Mouse (Mus musculus): ENCODE measurements around the gene Tex48. TPM values are rescaled to one million over a fixed set of nuclear protein-coding genes. Genes with fewer than 3 reads are reported as not detected.

The Tex48 gene
- polyA plus RNA-seq, 1 experiment from 2014 or later = not detected

DNA sequence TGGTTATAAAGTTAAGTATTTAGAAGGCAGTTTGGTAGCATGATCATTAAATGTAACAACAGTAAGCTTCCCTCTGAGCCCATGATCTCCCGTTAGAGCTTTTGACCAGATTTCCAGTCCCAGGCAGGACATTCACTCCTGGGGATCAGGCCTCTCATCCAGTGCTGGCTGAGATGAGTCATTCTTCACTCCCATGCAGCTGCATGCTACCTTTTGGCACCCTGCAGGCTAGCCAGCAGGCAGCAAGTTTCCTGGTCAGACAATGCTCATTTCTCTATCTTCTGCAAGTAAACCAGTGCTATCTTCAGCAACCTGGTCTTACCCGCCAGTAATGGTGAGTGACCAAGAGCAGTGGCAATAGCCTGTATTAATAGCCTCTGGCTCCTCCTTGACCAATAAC is 11.0 kb upstream of the Tex48 start:
- Histone ChIP-seq H3K9me3 (no peaks in the 10 kb centered on the region), H3K36me3 (no peaks in the 10 kb centered on the region), H3K27ac (no peak overlapping the region), H3K9ac (no peak overlapping the region), H3K4me3 (no peak overlapping the region), H3K4me2 (no peak overlapping the region), H3K27me3 (no peaks in the 10 kb centered on the region), H3K4me1 (no peaks in the 10 kb centered on the region)
- no peak for ATAC-seq (ENCODE audit: insufficient number of reproducible peaks, low FRiP score, low TSS enrichment, low read depth)
- WGBS = 77% methylated on average over 2 of the region's 2 CpGs

DNA sequence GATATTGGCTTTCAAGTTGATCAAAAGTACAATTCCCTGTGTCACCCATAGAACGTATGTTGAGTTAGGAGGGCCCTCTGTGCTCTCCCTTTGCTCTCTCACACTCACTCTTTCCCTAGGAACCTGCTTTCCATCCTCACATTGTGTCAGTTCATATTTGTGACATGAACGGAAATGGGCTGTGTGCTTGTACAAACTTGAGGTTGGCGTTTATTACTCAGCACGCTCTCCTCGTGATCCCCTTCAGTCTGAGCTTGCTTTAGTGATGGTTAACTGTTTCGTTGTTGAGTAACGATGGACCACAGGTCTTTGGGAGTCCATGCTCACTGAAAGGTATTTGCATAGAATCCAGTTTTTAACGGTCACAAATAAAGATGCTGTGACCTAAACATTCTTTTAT is 4.9 kb upstream of the Tex48 start:
- Histone ChIP-seq H3K27ac (no peak overlapping the region), H3K4me1 (no peaks in the 10 kb centered on the region), H3K4me3 (no peak overlapping the region), H3K27me3 (no peaks in the 10 kb centered on the region), H3K36me3 (no peaks in the 10 kb centered on the region), H3K9ac (no peak overlapping the region), H3K9me3 (no peaks in the 10 kb centered on the region), H3K4me2 (no peak overlapping the region)
- 64% methylated on average over 8 of the region's 8 CpGs for WGBS
- ATAC-seq (ENCODE audit: insufficient number of reproducible peaks, low FRiP score, low TSS enrichment, low read depth) = no peak

DNA sequence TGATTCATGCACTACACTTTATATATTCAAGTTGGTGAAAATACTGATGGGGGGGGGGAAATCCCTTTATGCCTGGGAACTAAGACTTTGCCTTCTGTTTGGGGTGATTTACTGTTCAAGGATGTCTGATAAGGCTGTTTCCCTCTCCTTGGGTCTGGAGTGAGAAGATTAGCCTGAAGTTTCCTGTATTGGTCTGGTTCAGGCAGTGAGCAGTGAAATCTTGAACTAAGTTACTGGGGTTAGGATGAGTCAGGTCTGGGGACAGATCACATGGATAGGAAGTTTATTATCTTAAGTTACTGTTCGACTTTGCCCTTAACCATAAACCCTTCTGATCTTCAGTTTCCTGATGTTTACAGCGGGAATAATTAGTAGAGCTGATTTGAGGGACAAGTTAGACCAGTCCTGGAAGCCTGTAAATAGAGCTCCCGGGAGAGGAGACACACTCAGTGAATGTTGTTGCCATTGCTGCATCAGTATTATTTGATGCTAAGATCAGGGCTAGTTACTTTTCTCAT is 3.4 kb upstream of the Tex48 start:
- no peaks in the 10 kb centered on the region for H3K4me1 ChIP-seq
- H3K27ac ChIP-seq = no peak overlapping the region
- H3K9me3 ChIP-seq = no peaks in the 10 kb centered on the region
- H3K9ac ChIP-seq = no peak overlapping the region
- no peaks in the 10 kb centered on the region for H3K27me3 ChIP-seq
- H3K4me2 ChIP-seq = no peak overlapping the region
- H3K4me3 ChIP-seq = no peak overlapping the region
- WGBS = 24% methylated on average over 3 of the region's 3 CpGs
- H3K36me3 ChIP-seq = no peaks in the 10 kb centered on the region
- ATAC-seq (ENCODE audit: insufficient number of reproducible peaks, low FRiP score, low TSS enrichment, low read depth) = no peak

DNA sequence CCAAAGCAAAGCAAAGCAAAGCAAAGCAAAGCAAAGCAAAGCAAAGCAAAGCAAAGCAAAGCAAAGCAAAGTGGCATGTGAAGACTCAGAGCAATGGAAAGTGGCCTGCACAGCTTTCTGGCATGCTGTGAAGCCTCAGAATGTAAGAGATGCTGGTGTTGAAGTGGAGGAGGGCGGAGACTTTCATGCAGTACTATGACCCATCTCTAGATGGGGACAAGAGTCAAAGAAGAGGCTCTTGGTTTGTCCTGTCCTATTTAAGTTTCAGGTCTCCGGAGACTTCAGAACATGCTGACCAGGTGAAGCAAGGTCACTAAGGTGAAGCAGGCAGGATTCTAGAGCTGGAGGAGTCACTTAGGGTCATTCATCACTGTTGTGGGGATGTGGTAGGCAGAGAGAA is 367 bp downstream of the Tex48 start:
- no peak overlapping the region for H3K4me3 ChIP-seq

DNA sequence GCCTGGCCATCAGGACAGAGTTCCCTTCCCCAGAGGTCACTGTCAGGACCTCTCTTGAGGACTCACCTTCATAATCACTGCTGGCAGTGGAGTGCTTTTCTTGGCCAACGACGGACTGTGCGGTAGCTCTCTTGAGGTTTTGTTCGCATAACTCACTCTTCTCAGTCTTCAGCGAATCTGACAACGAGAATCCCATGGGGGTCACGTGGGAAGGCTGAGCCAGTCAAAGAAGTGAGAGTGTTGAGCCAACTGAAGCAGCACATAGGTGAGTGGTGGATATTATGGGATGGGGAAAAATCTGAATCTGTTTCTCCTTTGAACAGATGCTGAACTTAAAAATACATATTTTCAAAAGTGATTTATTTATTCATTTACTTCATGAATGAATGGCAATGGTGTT is 13.8 kb downstream of the Tex48 start:
- H3K27me3 ChIP-seq = no peaks in the 10 kb centered on the region
- no peak overlapping the region for H3K9ac ChIP-seq
- WGBS = 78% methylated on average over 7 of the region's 7 CpGs
- no peak overlapping the region for H3K4me2 ChIP-seq
- H3K4me3 ChIP-seq = no peak overlapping the region
- H3K4me1 ChIP-seq = no peaks in the 10 kb centered on the region
- no peak overlapping the region for H3K27ac ChIP-seq
- no peak for ATAC-seq (ENCODE audit: insufficient number of reproducible peaks, low FRiP score, low TSS enrichment, low read depth)
- no peaks in the 10 kb centered on the region for H3K36me3 ChIP-seq
- no peaks in the 10 kb centered on the region for H3K9me3 ChIP-seq

More for the DNA sequence above, 367 bp downstream of the Tex48 start:
- Histone ChIP-seq H3K27ac (no peak overlapping the region), H3K36me3 (no peaks in the 10 kb centered on the region), H3K9me3 (no peaks in the 10 kb centered on the region), H3K9ac (no peak overlapping the region), H3K27me3 (no peaks in the 10 kb centered on the region), H3K4me2 (no peak overlapping the region), H3K4me1 (no peaks in the 10 kb centered on the region)
- 78% methylated on average over 2 of the region's 2 CpGs for WGBS
- no peak for ATAC-seq (ENCODE audit: insufficient number of reproducible peaks, low FRiP score, low TSS enrichment, low read depth)

DNA sequence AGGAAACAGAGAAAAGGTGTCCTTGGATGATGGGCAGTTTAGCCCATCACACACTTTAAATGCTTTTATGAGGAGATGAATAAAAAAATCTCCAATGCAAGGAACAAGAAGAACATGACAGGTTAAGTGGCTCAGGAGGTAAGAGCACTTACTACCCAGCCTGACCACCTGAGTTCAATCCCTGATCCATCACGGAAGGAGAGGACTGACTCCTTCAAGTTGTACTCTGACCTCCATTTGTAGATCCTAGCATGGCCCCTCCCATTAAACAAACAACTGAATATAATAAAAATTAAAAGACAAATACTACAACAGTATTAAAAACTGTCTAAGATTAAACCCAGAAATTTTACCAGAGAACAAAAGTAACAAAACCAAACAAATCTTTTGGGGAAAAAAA is 16.3 kb downstream of the Tex48 start:
- Histone ChIP-seq H3K4me2 (no peak overlapping the region), H3K4me3 (no peak overlapping the region), H3K9me3 (no peaks in the 10 kb centered on the region), H3K4me1 (no peaks in the 10 kb centered on the region), H3K27ac (no peak overlapping the region), H3K27me3 (no peaks in the 10 kb centered on the region), H3K9ac (no peak overlapping the region), H3K36me3 (no peaks in the 10 kb centered on the region)
- WGBS = 78% methylated on average over 1 of the region's 1 CpGs
- ATAC-seq (ENCODE audit: insufficient number of reproducible peaks, low FRiP score, low TSS enrichment, low read depth) = no peak

DNA sequence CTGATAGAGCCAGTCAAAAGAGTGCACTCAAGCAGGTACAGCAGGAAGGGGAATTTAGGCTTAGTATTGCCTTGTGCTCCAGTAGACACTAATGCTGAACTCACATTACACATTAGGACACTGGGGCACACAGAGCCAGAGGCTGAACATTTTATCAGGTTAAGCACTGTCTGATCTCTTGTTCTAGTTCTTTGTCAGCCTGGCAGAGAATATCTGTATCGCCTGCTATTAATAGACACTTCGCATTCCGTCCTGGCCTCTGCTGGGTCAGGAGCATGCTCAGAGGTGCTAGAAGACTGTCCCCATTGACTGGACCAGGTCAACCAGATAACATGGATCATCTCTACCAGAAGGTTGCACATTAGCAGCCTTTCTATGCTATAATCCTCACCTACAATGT is 16.7 kb downstream of the Tex48 start:
- Histone ChIP-seq H3K27me3 (no peaks in the 10 kb centered on the region), H3K9me3 (no peaks in the 10 kb centered on the region), H3K27ac (no peak overlapping the region), H3K4me2 (no peak overlapping the region), H3K4me1 (no peaks in the 10 kb centered on the region), H3K4me3 (no peak overlapping the region), H3K9ac (no peak overlapping the region), H3K36me3 (no peaks in the 10 kb centered on the region)
- ATAC-seq (ENCODE audit: insufficient number of reproducible peaks, low FRiP score, low TSS enrichment, low read depth) = no peak
- WGBS = 89% methylated on average over 3 of the region's 3 CpGs

DNA sequence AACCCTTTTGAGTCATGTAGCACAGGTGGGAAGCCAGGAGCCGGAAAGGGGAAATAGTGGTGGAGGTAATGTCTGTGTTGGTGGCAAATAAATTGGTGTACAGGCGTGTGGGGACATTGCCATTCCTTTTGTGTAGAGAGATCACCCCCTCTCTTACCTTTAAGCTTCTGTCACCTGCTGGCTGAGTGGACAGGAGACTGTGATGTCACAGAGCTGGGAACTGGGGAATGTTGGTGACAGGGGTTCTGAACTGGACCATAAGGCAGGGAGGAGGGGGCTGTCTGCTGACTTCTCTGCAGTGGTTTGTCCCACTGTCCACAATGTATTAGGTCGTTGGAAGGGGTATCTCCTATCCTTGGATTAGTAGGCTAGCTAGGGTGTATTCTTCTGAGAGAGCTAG is 17.3 kb downstream of the Tex48 start, which contains the start of gene Gm11213:
Gene Gm11213, minus strand, starts transcription at position 317 of the 400 bp plus-strand sequence.
- ATAC-seq (ENCODE audit: insufficient number of reproducible peaks, low FRiP score, low TSS enrichment, low read depth) = no peak
- Histone ChIP-seq H3K36me3 (no peaks in the 10 kb centered on the region), H3K27ac (no peak within 1 kb of the TSS), H3K4me1 (no peaks in the 10 kb centered on the region), H3K4me3 (no peak within 1 kb of the TSS), H3K27me3 (no peaks in the 10 kb centered on the region), H3K4me2 (no peak within 1 kb of the TSS), H3K9me3 (no peaks in the 10 kb centered on the region), H3K9ac (no peak within 1 kb of the TSS)
- 82% methylated on average over 3 of the region's 3 CpGs for WGBS

DNA sequence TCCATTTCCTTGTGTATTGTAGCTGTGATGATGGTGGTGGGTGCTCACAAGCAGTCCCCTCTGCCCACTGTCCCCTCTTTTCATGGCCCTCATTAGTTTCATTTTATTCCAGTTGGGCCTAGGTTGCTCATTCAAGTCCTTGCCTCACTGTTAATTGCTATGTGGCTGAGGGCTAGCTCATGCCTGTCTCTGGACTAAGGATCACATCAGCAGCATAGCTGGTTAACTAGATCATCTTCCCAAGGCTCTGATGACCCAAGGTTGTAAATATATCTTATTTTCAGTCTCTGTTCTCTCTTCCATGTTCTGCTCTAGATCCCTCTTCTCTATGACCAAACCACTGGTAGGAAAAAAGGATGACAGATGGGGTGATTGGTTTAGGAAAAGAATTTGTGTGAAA is 21.0 kb downstream of the Tex48 start:
- Histone ChIP-seq H3K27me3 (no peaks in the 10 kb centered on the region), H3K4me2 (no peak overlapping the region), H3K27ac (no peak overlapping the region), H3K9ac (no peak overlapping the region), H3K4me3 (no peak overlapping the region), H3K4me1 (no peaks in the 10 kb centered on the region), H3K36me3 (no peaks in the 10 kb centered on the region), H3K9me3 (no peaks in the 10 kb centered on the region)
- no peak for ATAC-seq (ENCODE audit: insufficient number of reproducible peaks, low FRiP score, low TSS enrichment, low read depth)

DNA sequence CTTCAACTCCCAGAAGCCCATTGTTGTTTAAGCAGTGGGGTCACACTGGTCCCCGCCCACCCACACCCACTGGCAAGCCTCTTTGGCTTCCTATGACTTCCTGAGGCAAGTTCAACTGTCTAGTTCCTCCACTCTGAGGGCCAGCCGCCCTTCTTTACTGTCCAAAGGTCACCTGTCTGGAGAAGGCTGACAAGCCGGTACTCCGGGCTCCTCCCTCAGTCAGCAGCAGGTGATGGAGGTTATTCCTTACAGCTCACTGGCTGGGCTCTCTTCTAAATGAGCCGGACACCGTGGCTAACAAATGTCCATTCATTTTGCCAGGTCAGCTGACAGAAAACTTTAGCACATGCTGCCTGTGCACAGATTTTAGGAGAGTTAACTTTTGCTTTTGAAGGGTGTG is 21.4 kb downstream of the Tex48 start:
- Histone ChIP-seq H3K4me1 (no peaks in the 10 kb centered on the region), H3K27me3 (no peaks in the 10 kb centered on the region), H3K9ac (no peak overlapping the region), H3K4me3 (no peak overlapping the region), H3K36me3 (no peaks in the 10 kb centered on the region), H3K4me2 (no peak overlapping the region), H3K9me3 (no peaks in the 10 kb centered on the region), H3K27ac (no peak overlapping the region)
- WGBS = 82% methylated on average over 6 of the region's 6 CpGs
- no peak for ATAC-seq (ENCODE audit: insufficient number of reproducible peaks, low FRiP score, low TSS enrichment, low read depth)

DNA sequence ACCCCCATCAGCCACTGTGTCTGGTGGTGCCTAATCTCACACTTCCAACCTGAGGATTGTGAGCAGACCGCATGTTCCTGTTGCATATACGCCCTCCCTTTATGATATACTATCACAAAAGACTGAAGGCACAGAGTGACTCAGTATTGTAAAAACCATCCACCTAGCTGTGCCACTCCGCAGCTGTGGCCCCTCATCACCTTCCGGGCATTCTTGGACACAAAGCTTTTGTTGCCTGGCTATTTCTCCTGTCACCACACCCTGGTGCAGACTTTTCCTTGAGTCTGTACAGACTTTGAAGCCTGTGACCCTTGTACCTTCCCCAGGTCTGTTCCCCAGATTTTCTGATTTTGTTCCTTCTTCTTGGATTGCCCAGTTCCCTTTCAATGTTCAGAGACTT is 26.2 kb downstream of the Tex48 start:
- no peak overlapping the region for H3K9ac ChIP-seq
- H3K4me3 ChIP-seq = no peak overlapping the region
- no peak for ATAC-seq (ENCODE audit: insufficient number of reproducible peaks, low FRiP score, low TSS enrichment, low read depth)
- H3K9me3 ChIP-seq = no peaks in the 10 kb centered on the region
- no peaks in the 10 kb centered on the region for H3K36me3 ChIP-seq
- H3K4me1 ChIP-seq = no peaks in the 10 kb centered on the region
- H3K27ac ChIP-seq = no peak overlapping the region
- no peak overlapping the region for H3K4me2 ChIP-seq
- 93% methylated on average over 4 of the region's 4 CpGs for WGBS
- H3K27me3 ChIP-seq = no peaks in the 10 kb centered on the region

DNA sequence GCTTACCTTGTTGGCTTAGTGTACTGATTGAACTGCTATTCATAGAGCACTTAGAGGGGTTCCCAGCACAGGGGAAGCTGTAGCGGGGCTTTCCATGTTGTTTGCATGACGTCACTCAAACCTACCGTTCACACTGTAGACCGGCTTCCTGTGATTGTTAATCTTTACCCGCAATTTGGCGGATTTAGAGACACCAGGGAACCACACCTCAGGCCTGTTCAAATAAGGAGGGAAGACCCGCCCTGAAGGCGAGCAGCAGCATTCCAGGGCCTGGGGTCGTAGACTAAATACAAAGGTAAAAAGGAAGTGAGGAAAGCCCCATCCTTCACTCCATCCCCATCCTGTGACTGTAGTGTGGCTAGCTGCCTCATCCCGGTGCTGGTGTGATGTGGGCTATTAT is 27.0 kb downstream of the Tex48 start:
- Histone ChIP-seq H3K4me1 (no peaks in the 10 kb centered on the region), H3K4me3 (no peak overlapping the region), H3K9me3 (no peaks in the 10 kb centered on the region), H3K9ac (no peak overlapping the region), H3K27me3 (no peaks in the 10 kb centered on the region), H3K27ac (no peak overlapping the region), H3K36me3 (no peaks in the 10 kb centered on the region), H3K4me2 (no peak overlapping the region)
- WGBS = 69% methylated on average over 10 of the region's 10 CpGs
- ATAC-seq (ENCODE audit: insufficient number of reproducible peaks, low FRiP score, low TSS enrichment, low read depth) = no peak

DNA sequence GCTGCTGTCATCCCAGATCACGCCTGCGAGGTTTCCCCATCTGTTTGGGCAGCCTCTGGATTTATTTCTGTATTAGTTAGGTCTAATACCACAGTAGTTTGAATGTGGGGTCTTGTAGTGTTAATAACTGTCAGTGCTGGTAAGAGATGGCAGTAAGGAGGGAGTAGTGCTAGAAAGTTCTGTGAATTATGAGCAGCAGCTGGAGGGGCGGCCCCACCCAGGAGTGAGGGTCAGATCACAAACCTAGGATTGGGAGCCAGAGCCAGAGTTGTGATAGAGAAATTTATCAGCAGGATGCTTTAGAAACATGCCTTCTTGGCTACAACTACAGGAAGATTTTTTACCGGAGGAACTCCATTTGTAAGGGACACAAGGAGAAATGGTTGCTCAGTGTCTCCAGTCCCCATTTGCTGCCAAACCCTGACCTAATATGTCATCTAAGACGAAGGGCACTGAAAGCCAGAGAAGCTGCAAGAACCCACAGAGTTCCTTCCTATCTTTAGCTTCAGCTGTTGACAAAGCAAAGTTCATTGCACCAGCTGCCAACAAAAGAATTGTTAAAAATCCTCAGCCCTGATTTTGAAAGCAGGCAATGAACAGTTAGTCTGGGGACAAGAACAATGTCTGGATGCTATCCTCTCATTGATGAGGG is 27.6 kb downstream of the Tex48 start:
- Histone ChIP-seq H3K27ac (no peak overlapping the region), H3K9ac (no peak overlapping the region), H3K9me3 (no peaks in the 10 kb centered on the region), H3K27me3 (no peaks in the 10 kb centered on the region), H3K4me1 (no peaks in the 10 kb centered on the region), H3K4me2 (no peak overlapping the region), H3K4me3 (no peak overlapping the region), H3K36me3 (no peaks in the 10 kb centered on the region)
- no peak for ATAC-seq (ENCODE audit: insufficient number of reproducible peaks, low FRiP score, low TSS enrichment, low read depth)
- WGBS = 76% methylated on average over 5 of the region's 5 CpGs
